Mouse (Mus musculus): Measurements from ENCODE around the gene Ntrk3. TPM values are rescaled to one million over a fixed set of nuclear protein-coding genes. Genes with fewer than 3 reads are reported as not detected.

Ntrk3 gene
- polyA plus RNA-seq, 1 experiment from 2014 or later: 2.2 TPM

DNA sequence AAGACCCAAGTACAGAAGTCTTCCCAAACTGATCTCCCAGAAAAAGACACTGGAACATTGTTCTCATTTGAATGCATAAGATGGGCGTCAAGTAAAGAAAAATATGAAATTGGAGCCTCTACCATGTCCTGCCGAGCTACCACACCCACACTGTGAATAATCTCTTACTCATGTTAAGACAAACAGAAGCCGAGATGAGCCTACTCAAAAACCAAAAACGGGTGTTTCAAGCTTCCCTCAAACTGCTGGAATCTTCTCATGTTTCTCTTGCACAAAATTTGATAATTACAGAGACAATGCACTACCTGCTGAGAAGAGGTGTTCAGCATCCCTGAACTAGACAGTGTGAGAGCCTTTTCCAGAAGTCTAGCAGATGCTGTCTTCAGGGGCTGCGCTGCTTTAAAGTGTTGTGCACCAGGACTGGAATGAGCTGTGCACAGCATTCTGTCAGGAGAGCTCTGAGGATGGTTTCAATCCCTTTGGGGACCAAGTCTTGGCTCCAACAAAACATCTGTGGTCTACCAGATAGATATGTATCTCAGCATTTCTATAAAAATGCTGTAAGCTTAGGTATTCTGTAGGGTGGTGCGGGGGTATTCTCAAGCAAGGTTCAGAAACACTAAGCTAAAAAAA is 69.7 kb downstream of the Ntrk3 start:
- no peak for TF ChIP-seq CTCF (IDR thresholded peaks at IDR 0.05; ENCODE audit: low read depth)
- no peak for TF ChIP-seq EP300 (optimal IDR thresholded peaks at IDR 0.05)
- no peaks in the 10 kb centered on the region for H3K27me3 ChIP-seq (ENCODE audit: control insufficient read depth, insufficient read depth, low read length)
- no peak for ATAC-seq (ENCODE audit: low FRiP score, low TSS enrichment)
- H3K4me3 ChIP-seq (ENCODE audit: low read depth, low read length): no peak overlapping the region
- WGBS: 66% methylated on average over 6 of the region's 6 CpGs
- no peak overlapping the region for H3K27ac ChIP-seq (replicated peaks)
- DNase-seq (ENCODE audit: low spot score): no peak
- H3K9me3 ChIP-seq (ENCODE audit: control insufficient read depth, low read length): no peaks in the 10 kb centered on the region
- H3K4me2 ChIP-seq (replicated peaks; ENCODE audit: low read depth): no peak overlapping the region
- no peaks in the 10 kb centered on the region for H3K36me3 ChIP-seq (ENCODE audit: control insufficient read depth, insufficient read depth, low read length)
- no peaks in the 10 kb centered on the region for H3K4me1 ChIP-seq (replicated peaks; ENCODE audit: control insufficient read depth, insufficient read depth)
- no peak overlapping the region for H3K9ac ChIP-seq (ENCODE audit: low read length)

- no peak for DNase-seq (ENCODE audit: low spot score)
- H3K27me3 ChIP-seq (ENCODE audit: control insufficient read depth, insufficient read depth, low read length): no peaks in the 10 kb centered on the region
- no peak overlapping the region for H3K9ac ChIP-seq (ENCODE audit: low read length)
- no peaks in the 10 kb centered on the region for H3K9me3 ChIP-seq (ENCODE audit: control insufficient read depth, low read length)
- H3K36me3 ChIP-seq (ENCODE audit: control insufficient read depth, insufficient read depth, low read length): no peaks in the 10 kb centered on the region
- H3K27ac ChIP-seq (replicated peaks): no peak overlapping the region
- no peaks in the 10 kb centered on the region for H3K4me1 ChIP-seq (replicated peaks; ENCODE audit: control insufficient read depth, insufficient read depth)
- ATAC-seq (ENCODE audit: low FRiP score, low TSS enrichment): no peak
- no peak overlapping the region for H3K4me3 ChIP-seq (ENCODE audit: low read depth, low read length)
- 55% methylated on average over 7 of the region's 7 CpGs for WGBS
- H3K4me2 ChIP-seq (replicated peaks; ENCODE audit: low read depth): no peak overlapping the region
- no peak for TF ChIP-seq CTCF (IDR thresholded peaks at IDR 0.05; ENCODE audit: low read depth)
- no peak for TF ChIP-seq EP300 (optimal IDR thresholded peaks at IDR 0.05)
Measured at GRCm38 (mm10) chr7:78660832-78661231, 77.0 kb downstream of the Ntrk3 start.

DNA sequence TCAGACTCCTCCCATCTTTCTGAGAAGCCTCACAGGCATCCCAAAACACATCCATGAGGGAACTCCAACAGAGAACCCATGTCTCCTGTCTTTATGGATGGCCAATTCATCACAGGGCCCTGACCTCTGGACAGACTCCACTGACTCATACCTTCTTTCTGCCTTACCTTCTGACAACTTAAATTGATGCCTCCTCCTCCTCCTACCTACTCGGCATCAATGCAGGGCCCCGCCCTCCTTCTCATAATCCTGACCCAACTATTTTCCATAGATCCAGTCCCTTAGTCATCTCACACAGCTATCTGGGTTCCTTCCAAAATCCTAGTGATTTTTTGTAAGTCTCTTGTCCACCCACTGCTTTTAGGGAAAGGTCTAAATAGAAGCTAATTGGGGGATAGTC is 78.0 kb downstream of the Ntrk3 start:
- no peak overlapping the region for H3K4me2 ChIP-seq (replicated peaks; ENCODE audit: low read depth)
- H3K9ac ChIP-seq (ENCODE audit: low read length): no peak overlapping the region
- WGBS: 73% methylated on average over 2 of the region's 2 CpGs
- no peaks in the 10 kb centered on the region for H3K4me1 ChIP-seq (replicated peaks; ENCODE audit: control insufficient read depth, insufficient read depth)
- no peaks in the 10 kb centered on the region for H3K9me3 ChIP-seq (ENCODE audit: control insufficient read depth, low read length)
- DNase-seq (ENCODE audit: low spot score) (no peak), ATAC-seq (ENCODE audit: low FRiP score, low TSS enrichment) (no peak)
- no peaks in the 10 kb centered on the region for H3K27me3 ChIP-seq (ENCODE audit: control insufficient read depth, insufficient read depth, low read length)
- TF ChIP-seq CTCF (IDR thresholded peaks at IDR 0.05; ENCODE audit: low read depth): no peak
- no peak for TF ChIP-seq EP300 (optimal IDR thresholded peaks at IDR 0.05)
- H3K27ac ChIP-seq (replicated peaks): no peak overlapping the region
- H3K36me3 ChIP-seq (ENCODE audit: control insufficient read depth, insufficient read depth, low read length): no peaks in the 10 kb centered on the region
- H3K4me3 ChIP-seq (ENCODE audit: low read depth, low read length): no peak overlapping the region

DNA sequence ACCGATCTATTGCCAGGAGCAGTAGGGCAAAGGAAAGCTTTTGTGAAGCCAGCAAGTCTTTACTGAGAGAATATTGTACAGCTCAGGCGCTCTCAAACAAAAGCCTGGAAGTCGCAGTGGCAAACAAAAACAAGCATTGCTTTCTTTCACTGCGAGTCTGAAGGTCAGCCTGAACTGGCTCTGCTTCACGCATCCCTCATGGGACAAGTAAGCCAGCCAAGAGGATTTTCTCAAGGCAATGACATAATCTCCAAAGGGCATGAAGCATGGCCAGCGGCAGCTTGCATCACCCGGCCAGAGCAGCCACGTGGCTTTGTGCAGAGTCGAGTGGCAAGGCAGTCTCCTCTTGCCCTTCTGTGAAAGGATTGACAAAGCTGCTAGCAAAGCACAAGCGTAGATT is 79.8 kb downstream of the Ntrk3 start:
- Histone ChIP-seq H3K27ac (replicated peaks) (no peak overlapping the region), H3K9ac (ENCODE audit: low read length) (no peak overlapping the region), H3K4me3 (ENCODE audit: low read depth, low read length) (no peak overlapping the region), H3K4me1 (replicated peaks; ENCODE audit: control insufficient read depth, insufficient read depth) (no peaks in the 10 kb centered on the region), H3K4me2 (replicated peaks; ENCODE audit: low read depth) (no peak overlapping the region), H3K9me3 (ENCODE audit: control insufficient read depth, low read length) (no peaks in the 10 kb centered on the region), H3K27me3 (ENCODE audit: control insufficient read depth, insufficient read depth, low read length) (no peaks in the 10 kb centered on the region), H3K36me3 (ENCODE audit: control insufficient read depth, insufficient read depth, low read length) (no peaks in the 10 kb centered on the region)
- DNase-seq (ENCODE audit: low spot score): no peak
- TF ChIP-seq CTCF (IDR thresholded peaks at IDR 0.05; ENCODE audit: low read depth) (no peak), EP300 (optimal IDR thresholded peaks at IDR 0.05) (no peak)
- no peak for ATAC-seq (ENCODE audit: low FRiP score, low TSS enrichment)
- WGBS: 48% methylated on average over 10 of the region's 10 CpGs

DNA sequence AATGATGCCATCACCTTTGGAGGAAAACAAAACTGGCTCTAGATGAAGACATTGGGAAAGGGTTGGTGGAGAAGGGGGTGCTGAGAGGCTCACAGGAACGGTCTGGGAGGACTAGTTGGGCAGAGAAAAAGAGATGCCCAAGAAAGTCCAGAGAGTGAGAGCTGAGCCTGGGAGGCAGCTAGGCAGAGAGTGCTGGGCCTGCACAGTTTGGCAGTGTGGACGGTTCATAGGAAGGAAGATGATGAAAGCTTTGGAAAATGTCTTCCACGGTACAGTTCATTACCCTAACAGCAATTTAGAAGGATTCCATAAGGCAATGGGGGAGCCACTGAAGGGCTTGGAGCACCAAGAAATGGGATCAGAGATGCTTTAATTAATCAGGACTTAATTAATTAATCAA is 81.6 kb downstream of the Ntrk3 start:
- Histone ChIP-seq H3K9me3 (ENCODE audit: control insufficient read depth, low read length) (no peaks in the 10 kb centered on the region), H3K4me3 (ENCODE audit: low read depth, low read length) (no peak overlapping the region), H3K27ac (replicated peaks) (no peak overlapping the region), H3K36me3 (ENCODE audit: control insufficient read depth, insufficient read depth, low read length) (no peaks in the 10 kb centered on the region), H3K27me3 (ENCODE audit: control insufficient read depth, insufficient read depth, low read length) (no peaks in the 10 kb centered on the region), H3K9ac (ENCODE audit: low read length) (no peak overlapping the region), H3K4me2 (replicated peaks; ENCODE audit: low read depth) (no peak overlapping the region), H3K4me1 (replicated peaks; ENCODE audit: control insufficient read depth, insufficient read depth) (no peaks in the 10 kb centered on the region)
- DNase-seq (ENCODE audit: low spot score) (no peak), ATAC-seq (ENCODE audit: low FRiP score, low TSS enrichment) (no peak)
- WGBS: 70% methylated on average over 3 of the region's 3 CpGs
- no peak for TF ChIP-seq EP300 (optimal IDR thresholded peaks at IDR 0.05)
- TF ChIP-seq CTCF (IDR thresholded peaks at IDR 0.05; ENCODE audit: low read depth): no peak

DNA sequence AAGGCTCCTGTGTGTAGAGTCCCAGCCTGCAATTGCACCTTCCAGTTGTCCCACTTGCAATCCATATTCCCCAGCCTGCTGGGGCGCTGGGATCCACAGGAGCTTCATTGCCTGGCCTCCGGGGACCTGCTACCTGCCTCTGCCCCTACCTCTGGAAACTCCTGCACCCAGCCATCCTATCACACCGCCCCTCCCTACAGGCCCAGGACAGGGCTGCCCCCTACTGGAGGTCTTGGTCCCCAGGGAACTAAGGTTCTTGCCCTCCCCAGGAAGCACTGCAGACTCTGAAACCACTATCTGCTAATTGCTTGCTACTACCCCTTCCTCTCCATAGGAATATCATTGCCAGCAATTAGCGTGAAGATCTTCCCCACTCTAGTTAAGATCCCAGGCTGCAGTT is 84.1 kb downstream of the Ntrk3 start:
- no peaks in the 10 kb centered on the region for H3K9me3 ChIP-seq (ENCODE audit: control insufficient read depth, low read length)
- DNase-seq (ENCODE audit: low spot score) (no peak), ATAC-seq (ENCODE audit: low FRiP score, low TSS enrichment) (no peak)
- no peaks in the 10 kb centered on the region for H3K27me3 ChIP-seq (ENCODE audit: control insufficient read depth, insufficient read depth, low read length)
- H3K9ac ChIP-seq (ENCODE audit: low read length): no peak overlapping the region
- H3K36me3 ChIP-seq (ENCODE audit: control insufficient read depth, insufficient read depth, low read length): no peaks in the 10 kb centered on the region
- no peak overlapping the region for H3K4me2 ChIP-seq (replicated peaks; ENCODE audit: low read depth)
- H3K27ac ChIP-seq (replicated peaks): no peak overlapping the region
- H3K4me1 ChIP-seq (replicated peaks; ENCODE audit: control insufficient read depth, insufficient read depth): no peaks in the 10 kb centered on the region
- H3K4me3 ChIP-seq (ENCODE audit: low read depth, low read length): no peak overlapping the region
- TF ChIP-seq EP300 (optimal IDR thresholded peaks at IDR 0.05) (no peak), CTCF (IDR thresholded peaks at IDR 0.05; ENCODE audit: low read depth) (peak; percentile 12; the same call in 1 of the 2 replicates)
- 28% methylated on average over 4 of the region's 4 CpGs for WGBS
